Mouse (Mus musculus) bone marrow, adult 2 months (tissue): ENCODE results near the gene Gab3.

Experiments used
- CTCF ChIP-seq: fragments of 200-500 bp; IDR thresholded peaks from 2 replicates; pipeline ENCODE4 v1.5.1; 2011; ENCODE audit warnings: low read length, control low read depth; ENCODE audit not compliant: control insufficient read depth, insufficient read depth
- POLR2A ChIP-seq: fragments of 200-500 bp; IDR thresholded peaks from 2 replicates; pipeline ENCODE4 v1.6.1; 2011; ENCODE audit warnings: low read depth, mild to moderate bottlenecking, control low read depth, low read length, borderline replicate concordance; ENCODE audit not compliant: control insufficient read depth

- TF ChIP-seq CTCF (no peak), POLR2A (no peak)
Measured at GRCm38 (mm10) chrX:75056120-75056775, 29.0 kb downstream of the Gab3 start.
